Mouse (Mus musculus) neural tube, embryonic 11.5 days (tissue): ENCODE data around the gene Usp21. TPM values are rescaled to one million over a fixed set of nuclear protein-coding genes. Genes with fewer than 3 reads are reported as not detected.

Source experiments
- ATAC-seq: fragments of 200-750 bp; cut with Nextera tagmentation; 2 replicates; pipeline ENCODE4 v1.8.0; 2017; ENCODE audit warnings: moderate number of reproducible peaks, mild to moderate bottlenecking, moderate TSS enrichment, moderate library complexity; ENCODE audit not compliant: insufficient read depth, low FRiP score, low TSS enrichment
- DNase-seq: peaks from one replicate; pipeline ENCODE4 v3.0.0-alpha.2; 2015; ENCODE audit warnings: low spot score
- H3K27ac ChIP-seq: fragments of 300-500 bp; sonication (generic); 2 replicates; pipeline ENCODE4 v1.5.1; 2014; ENCODE audit warnings: low read depth, mild to moderate bottlenecking, low read length
- H3K27me3 ChIP-seq: fragments of 300-500 bp; sonication (generic); 2 replicates; pipeline ENCODE4 v1.6.1; 2014; ENCODE audit warnings: mild to moderate bottlenecking, low read length, mixed read lengths; ENCODE audit not compliant: control insufficient read depth, insufficient read depth
- H3K36me3 ChIP-seq: fragments of 300-500 bp; sonication (generic); 2 replicates; pipeline ENCODE4 v1.6.1; 2014; ENCODE audit warnings: mild to moderate bottlenecking, low read length, moderate library complexity, mixed read lengths; ENCODE audit not compliant: control insufficient read depth, insufficient read depth
- H3K4me1 ChIP-seq: fragments of 300-500 bp; sonication (generic); 2 replicates; pipeline ENCODE4 v1.6.1; 2014; ENCODE audit warnings: low read length, mixed read lengths; ENCODE audit not compliant: control insufficient read depth, insufficient read depth
- H3K4me2 ChIP-seq: fragments of 300-500 bp; sonication (generic); 2 replicates; pipeline ENCODE4 v1.6.1; 2014; ENCODE audit warnings: low read depth, mild to moderate bottlenecking, moderate library complexity
- H3K4me3 ChIP-seq: fragments of 300-500 bp; sonication (generic); 2 replicates; pipeline ENCODE4 v1.5.1; 2014; ENCODE audit warnings: low read depth, low read length
- H3K9ac ChIP-seq: fragments of 300-500 bp; sonication (generic); 2 replicates; pipeline ENCODE4 v1.6.1; 2014; ENCODE audit warnings: mild to moderate bottlenecking, low read length
- H3K9me3 ChIP-seq: fragments of 300-500 bp; sonication (generic); 2 replicates; pipeline ENCODE4 v1.6.1; 2016; ENCODE audit warnings: low read length; ENCODE audit not compliant: control insufficient read depth
- WGBS: fragments of 180-500 bp; shearing (Covaris S2); extraction: QIAGEN DNeasy Blood & Tissue Kit; methylation state at CpG from one replicate; pipeline ENCODE4 v1.1.7; 2014; 5-methylcytosine and 5-hydroxymethylcytosine counted together
- polyA plus RNA-seq: library from polyadenylated mRNA; unstranded; fragments of >200 nt; fragmentation: Nextera tagmentation; extraction: Ambion mirVana; gene quantifications from 2 replicates; pipeline ENCODE4 v1.2.1, GENCODE M21; 2014

The Usp21 gene
- polyA plus RNA-seq, 1 experiment from 2014 or later, result 104 TPM

DNA sequence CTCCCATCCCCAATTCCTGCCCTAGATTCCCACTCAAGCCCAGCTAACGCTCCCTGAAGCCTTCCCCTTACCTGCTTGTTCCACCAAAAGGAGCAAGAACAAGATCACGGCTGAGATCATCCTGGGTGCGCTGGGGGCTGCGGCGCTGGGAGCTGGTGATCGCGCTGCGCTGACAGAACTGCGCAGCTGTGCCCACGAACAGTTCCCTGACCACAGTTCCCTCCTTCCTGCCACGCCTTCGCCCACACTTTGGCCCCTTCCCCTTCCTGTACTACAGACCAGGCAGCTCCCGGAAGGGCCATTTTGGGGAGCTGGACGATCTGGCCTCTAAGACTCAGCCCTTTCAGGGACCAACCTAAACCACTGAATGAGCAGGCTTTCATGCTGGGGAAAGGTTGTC is 53.7 kb downstream of the Usp21 start, which contains the start of gene Fcer1g:
Fcer1g (minus strand) TSS at position 240 of the 400 bp plus-strand sequence.
- 93% methylated on average over 14 of the region's 14 CpGs for WGBS

DNA sequence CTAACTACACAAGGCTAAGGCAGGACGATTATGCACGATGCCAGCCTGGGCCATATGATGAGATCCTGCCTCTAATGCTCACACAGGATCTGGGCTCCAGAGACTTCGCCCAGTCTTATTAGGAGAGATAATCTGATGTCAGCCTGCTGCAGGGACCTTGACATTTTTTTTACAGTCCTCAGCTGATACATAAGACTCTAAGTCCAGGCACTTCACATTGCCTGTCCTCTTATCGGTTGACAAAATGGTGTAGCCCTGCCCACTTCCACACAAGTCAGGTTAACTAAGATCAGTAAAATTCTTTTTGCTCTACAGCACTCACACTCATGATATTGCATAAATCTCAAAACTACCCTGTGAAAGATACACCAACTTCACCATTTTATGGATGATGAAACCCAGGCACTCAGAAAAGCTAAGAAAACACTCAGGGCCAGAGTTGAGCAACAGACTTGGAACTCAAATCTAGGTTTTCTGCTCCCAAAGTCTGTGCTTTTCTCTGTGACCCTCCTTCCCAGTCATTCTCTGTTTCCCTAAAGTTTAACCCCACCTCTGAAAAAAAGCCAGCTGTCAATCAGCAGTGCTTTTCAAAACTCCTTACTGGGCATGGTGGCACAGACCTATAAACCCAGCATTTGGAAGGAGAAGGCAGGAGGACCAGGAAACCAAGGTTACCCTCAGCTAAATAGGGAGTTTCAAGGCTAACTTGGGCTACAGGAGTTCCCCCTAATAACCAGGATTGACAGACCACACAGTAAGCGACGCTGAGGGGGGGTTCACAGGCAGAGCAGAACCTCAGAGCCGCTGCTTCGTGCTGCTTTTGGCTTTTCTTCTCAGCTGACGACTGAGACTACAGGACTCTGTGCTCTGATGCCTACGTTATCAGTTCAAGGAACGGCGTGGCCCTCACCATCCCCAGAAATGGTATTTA is 54.7 kb downstream of the Usp21 start:
- no peak overlapping the region for H3K4me2 ChIP-seq
- no peaks in the 10 kb centered on the region for H3K4me1 ChIP-seq
- peaks cover 18% of the 10 kb centered on the region for H3K36me3 ChIP-seq
- DNase-seq (no peak), ATAC-seq (no peak)
- WGBS, result 85% methylated on average over 12 of the region's 12 CpGs
- H3K27me3 ChIP-seq, result no peaks in the 10 kb centered on the region
- H3K4me3 ChIP-seq, result no peak overlapping the region
- no peak overlapping the region for H3K27ac ChIP-seq
- H3K9me3 ChIP-seq, result no peaks in the 10 kb centered on the region
- H3K9ac ChIP-seq, result no peak overlapping the region

More for the DNA sequence above, 53.7 kb downstream of the Usp21 start, which contains the start of gene Fcer1g:
- no peaks in the 10 kb centered on the region for H3K27me3 ChIP-seq
- DNase-seq (no peak), ATAC-seq (no peak)
- H3K27ac ChIP-seq, result no peak within 1 kb of the TSS
- peaks cover 19% of the 10 kb centered on the region for H3K36me3 ChIP-seq
- H3K4me1 ChIP-seq, result no peaks in the 10 kb centered on the region
- H3K9me3 ChIP-seq, result no peaks in the 10 kb centered on the region
- no peak within 1 kb of the TSS for H3K4me3 ChIP-seq
- H3K9ac ChIP-seq, result no peak within 1 kb of the TSS
- no peak within 1 kb of the TSS for H3K4me2 ChIP-seq

DNA sequence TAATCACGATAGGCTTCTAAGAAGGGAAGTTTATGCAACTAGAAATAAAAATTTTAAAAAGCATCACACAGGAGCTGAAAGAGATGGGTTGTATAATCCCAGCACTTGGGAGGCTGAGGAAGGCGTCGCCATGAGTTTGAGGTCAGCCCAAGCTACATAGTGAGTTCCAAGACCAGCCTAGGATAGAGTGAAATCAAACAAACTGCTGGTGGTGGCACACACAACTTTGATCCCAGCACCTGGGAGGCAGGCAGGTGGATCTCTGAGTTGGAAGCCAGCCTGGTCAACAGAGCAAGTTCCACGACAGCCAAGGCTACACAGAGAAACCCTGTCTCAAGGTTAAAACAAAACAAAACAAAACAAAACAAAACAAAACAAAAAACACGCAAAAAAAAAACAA is 55.4 kb downstream of the Usp21 start:
- no peaks in the 10 kb centered on the region for H3K27me3 ChIP-seq
- 88% methylated on average over 5 of the region's 5 CpGs for WGBS
- peaks cover 16% of the 10 kb centered on the region for H3K36me3 ChIP-seq
- H3K9ac ChIP-seq, result no peak overlapping the region
- no peak overlapping the region for H3K27ac ChIP-seq
- no peaks in the 10 kb centered on the region for H3K4me1 ChIP-seq
- no peaks in the 10 kb centered on the region for H3K9me3 ChIP-seq
- H3K4me2 ChIP-seq, result no peak overlapping the region
- no peak overlapping the region for H3K4me3 ChIP-seq
- DNase-seq (no peak), ATAC-seq (no peak)

Other genes starting within 250 kb of the Usp21 start
- gene Fcgr3, start 223.1 kb downstream of the Usp21 start, polyA plus RNA-seq, result 5.6 and 6.7 TPM in 2 replicates
- 2.2 and 2.8 TPM in 2 replicates for gene Cfap126, start 174.1 kb downstream of the Usp21 start, polyA plus RNA-seq
- 280 and 291 TPM in 2 replicates for gene Sdhc, start 137.4 kb downstream of the Usp21 start, polyA plus RNA-seq
- gene Mpz, start 137.3 kb downstream of the Usp21 start, polyA plus RNA-seq, result 2.9 and 4.2 TPM in 2 replicates
- gene Pcp4l1, start 91.7 kb downstream of the Usp21 start, polyA plus RNA-seq, result 3.8 and 4.8 TPM in 2 replicates
- gene Nr1i3, start 74.0 kb downstream of the Usp21 start, polyA plus RNA-seq, result 0.23 TPM in 1 of 2 replicates, not detected in the other
- 24.8 and 36.6 TPM in 2 replicates for gene Tomm40l, start 65.5 kb downstream of the Usp21 start, polyA plus RNA-seq
- gene Apoa2, start 62.9 kb downstream of the Usp21 start, polyA plus RNA-seq, result 4.6 and 4.9 TPM in 2 replicates
- 14.4 and 15.0 TPM in 2 replicates for gene Fcer1g, start 53.6 kb downstream of the Usp21 start, polyA plus RNA-seq
- 4.7 and 5.0 TPM in 2 replicates for gene Adamts4, start 37.6 kb downstream of the Usp21 start, polyA plus RNA-seq
- 242 and 286 TPM in 2 replicates for gene Ndufs2, start 36.6 kb downstream of the Usp21 start, polyA plus RNA-seq
- gene B4galt3, start 17.7 kb downstream of the Usp21 start, polyA plus RNA-seq, result 67.4 and 70.6 TPM in 2 replicates
- gene Ppox, start 6.8 kb downstream of the Usp21 start, polyA plus RNA-seq, result 55.6 and 65.3 TPM in 2 replicates
- 102 and 103 TPM in 2 replicates for gene Ufc1, start 7.0 kb upstream of the Usp21 start, polyA plus RNA-seq
- 50.4 and 57.6 TPM in 2 replicates for gene Dedd, start 41.2 kb upstream of the Usp21 start, polyA plus RNA-seq
- 30.7 and 34.0 TPM in 2 replicates for gene Nit1, start 57.7 kb upstream of the Usp21 start, polyA plus RNA-seq
- gene Pfdn2, start 57.7 kb upstream of the Usp21 start, polyA plus RNA-seq, result 61.2 and 68.0 TPM in 2 replicates
- 2.1 and 2.2 TPM in 2 replicates for gene Klhdc9, start 72.8 kb upstream of the Usp21 start, polyA plus RNA-seq
- gene Nectin4, start 82.1 kb upstream of the Usp21 start, polyA plus RNA-seq, result 1.1 and 1.7 TPM in 2 replicates
- gene Arhgap30, start 101.0 kb upstream of the Usp21 start, polyA plus RNA-seq, result 0.41 and 0.78 TPM in 2 replicates
- 151 and 162 TPM in 2 replicates for gene Usf1, start 123.3 kb upstream of the Usp21 start, polyA plus RNA-seq
- gene Tstd1, start 130.9 kb upstream of the Usp21 start, polyA plus RNA-seq, result 3.6 and 3.8 TPM in 2 replicates
- gene F11r, start 149.5 kb upstream of the Usp21 start, polyA plus RNA-seq, result 16.9 and 21.0 TPM in 2 replicates
- gene Alyref2, start 215.5 kb upstream of the Usp21 start, polyA plus RNA-seq, result 13.2 and 15.7 TPM in 2 replicates
- gene Itln1, start 247.3 kb upstream of the Usp21 start, polyA plus RNA-seq, result not detected in 2 replicates